Mouse (Mus musculus) testis, adult 2 months (tissue): Measurements from ENCODE around the gene Srsf3. TPM values are rescaled to one million over a fixed set of nuclear protein-coding genes. Genes with fewer than 3 reads are reported as not detected.
"Not testable (repeated sequence)": the region's sequence is repeated elsewhere in the genome, so short reads cannot be mapped to it uniquely, and the experiment has no call there.

ENCODE experiments used
- H3K27ac ChIP-seq: fragments of 200-500 bp; 2 replicates; pipeline ENCODE4 v1.5.1; 2012; ENCODE audit warnings: low read depth, low read length; ENCODE audit not compliant: control insufficient read depth, insufficient read depth
- H3K27me3 ChIP-seq: fragments of 200-500 bp; 2 replicates; pipeline ENCODE4 v1.6.1; 2012; ENCODE audit warnings: mild to moderate bottlenecking, low read length, moderate library complexity; ENCODE audit not compliant: control insufficient read depth, insufficient read depth
- H3K36me3 ChIP-seq: fragments of 200-500 bp; 2 replicates; pipeline ENCODE4 v1.6.1; 2012; ENCODE audit warnings: mild to moderate bottlenecking, low read length; ENCODE audit not compliant: control insufficient read depth, insufficient read depth
- H3K4me1 ChIP-seq: fragments of 200-500 bp; 2 replicates; pipeline ENCODE4 v1.6.1; 2012; ENCODE audit warnings: low read length; ENCODE audit not compliant: control insufficient read depth, insufficient read depth
- H3K4me3 ChIP-seq: fragments of 200-500 bp; 2 replicates; pipeline ENCODE4 v1.5.1; 2012; ENCODE audit warnings: low read depth, mild to moderate bottlenecking, low read length, moderate library complexity, mixed read lengths; ENCODE audit not compliant: control insufficient read depth
- CTCF ChIP-seq: fragments of 200-500 bp; IDR thresholded peaks from 2 replicates; pipeline ENCODE4 v1.5.1; 2012; ENCODE audit warnings: low read depth, mild to moderate bottlenecking, inconsistent platforms, low read length, moderate library complexity; ENCODE audit not compliant: control insufficient read depth, insufficient read depth, insufficient replicate concordance
- POLR2A ChIP-seq: fragments of 200-500 bp; IDR thresholded peaks from 2 replicates; pipeline ENCODE4 v1.6.1; 2012; ENCODE audit warnings: low read depth, mild to moderate bottlenecking, inconsistent platforms, low read length, moderate library complexity; ENCODE audit not compliant: control insufficient read depth
- polyA plus RNA-seq: library from polyadenylated mRNA; depleted of rRNA; stranded (reverse); fragments of >200 nt; gene quantifications from 2 replicates; pipeline ENCODE4 v1.2.3, GENCODE M21; 2012

Gene Srsf3
- polyA plus RNA-seq, 1 experiment = 75.4 TPM

DNA sequence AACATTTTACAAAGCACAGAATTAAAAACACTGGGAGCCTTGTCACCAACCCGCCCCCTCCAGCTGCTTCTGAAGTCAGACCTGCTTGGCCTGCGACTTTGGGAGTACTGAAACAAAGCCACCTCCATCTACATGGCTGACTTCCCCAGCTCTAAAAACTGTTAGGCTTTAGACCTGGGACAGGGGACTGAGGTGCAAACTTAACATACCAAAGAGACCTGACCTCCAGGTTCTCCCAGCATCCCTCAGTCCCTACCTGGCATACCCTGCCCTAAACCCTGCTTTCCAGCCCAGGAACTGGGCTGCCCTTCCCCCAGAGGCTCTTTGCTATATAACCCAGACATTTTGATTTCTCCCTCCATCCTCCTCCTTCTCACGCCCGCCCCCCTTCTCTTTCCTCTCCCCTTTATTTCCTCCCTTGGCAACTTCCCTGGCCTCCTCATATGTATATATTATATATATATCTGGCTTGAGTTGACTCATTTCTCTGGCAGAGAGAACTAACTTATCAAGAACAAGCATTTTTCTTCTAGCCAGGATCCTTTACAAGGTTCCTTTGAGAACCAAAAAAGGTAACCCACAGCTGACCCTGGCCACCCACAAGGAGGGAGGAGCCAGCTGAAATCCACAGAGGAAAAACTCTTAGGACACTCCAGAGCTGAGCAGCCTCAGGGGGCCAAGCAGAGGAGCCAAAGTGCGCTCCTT, 5.6 kb upstream of the Srsf3 start:
- TF ChIP-seq POLR2A = no peak
- TF ChIP-seq CTCF = no peak
- Histone ChIP-seq H3K27ac (no peak overlapping the region), H3K36me3 (no peaks in the 10 kb centered on the region), H3K4me1 (peaks cover 14% of the 10 kb centered on the region), H3K27me3 (no peaks in the 10 kb centered on the region), H3K4me3 (no peak overlapping the region)

DNA sequence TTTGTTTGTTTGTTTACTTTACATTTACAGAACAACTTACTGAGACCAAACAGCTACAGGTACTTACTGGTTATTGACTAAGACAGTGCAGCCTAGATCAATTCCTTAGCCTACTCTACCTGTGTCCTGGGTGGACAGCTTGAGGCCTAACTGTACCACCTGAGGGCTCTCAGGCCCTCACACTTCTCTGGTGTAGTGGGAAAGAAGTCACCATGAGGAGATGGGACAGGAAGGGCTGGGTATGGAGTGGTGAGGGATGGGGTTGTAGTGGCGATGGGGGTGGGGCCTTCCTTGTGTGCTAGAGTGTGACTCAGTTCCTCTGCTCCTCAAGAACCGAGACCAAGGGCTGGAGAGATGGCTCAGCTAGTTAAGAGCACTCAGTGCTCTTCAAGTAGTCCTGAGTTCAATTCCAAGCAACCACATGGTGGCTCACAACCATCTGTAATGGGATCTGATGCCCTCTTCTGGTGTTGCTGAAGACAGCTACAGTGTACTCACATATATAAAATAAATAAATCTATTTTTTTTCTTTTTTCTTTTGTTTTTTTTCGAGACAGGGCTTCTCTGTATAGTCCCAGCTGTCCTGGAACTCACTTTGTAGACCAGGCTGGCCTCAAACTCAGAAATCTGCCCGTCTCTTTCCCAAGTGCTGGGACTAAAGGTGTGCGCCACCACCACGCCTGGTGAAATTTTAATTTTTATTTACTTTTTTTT, 1.9 kb upstream of the Srsf3 start:
- H3K27me3 ChIP-seq = no peaks in the 10 kb centered on the region
- H3K27ac ChIP-seq = no peak overlapping the region
- H3K36me3 ChIP-seq = peaks cover 2% of the 10 kb centered on the region; the same call in 1 of the 2 replicates
- TF ChIP-seq CTCF (no peak), POLR2A (no peak)
- no peak overlapping the region for H3K4me3 ChIP-seq
- peaks cover 7% of the 10 kb centered on the region for H3K4me1 ChIP-seq

- not testable (repeated sequence) for H3K4me3 ChIP-seq, H3K4me1 ChIP-seq, H3K36me3 ChIP-seq, H3K27me3 ChIP-seq
- peak overlapping the region; percentile 99 for H3K27ac ChIP-seq
These were observed 1.2 kb upstream of the Srsf3 start for GRCm38 (mm10) chr17:29031085-29031711.

DNA sequence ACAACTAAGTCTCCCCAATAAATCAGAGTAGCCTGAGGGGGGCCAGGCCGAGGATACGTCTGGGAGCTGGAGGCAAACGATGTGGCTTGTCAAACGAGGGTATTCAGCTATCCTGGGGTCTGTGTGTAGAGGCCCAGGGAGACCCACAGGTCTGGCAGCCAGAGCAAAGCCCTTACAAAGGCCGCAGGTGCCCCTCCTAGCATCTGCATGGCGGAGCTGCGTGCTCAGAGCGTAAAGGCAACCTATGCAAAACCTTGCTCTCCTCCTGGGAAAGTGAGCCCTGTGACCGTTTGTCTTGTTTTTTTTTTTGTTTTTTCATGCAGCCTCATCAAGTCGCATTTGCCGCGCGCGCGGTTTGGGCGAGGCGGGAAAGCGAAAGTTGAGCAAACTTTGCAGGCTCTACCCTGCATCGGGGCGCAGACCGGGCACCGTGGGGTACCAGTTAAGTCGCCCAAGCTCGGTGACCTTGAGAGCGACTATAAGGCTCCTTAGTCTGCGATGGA, 606 bp upstream of the Srsf3 start:
- Histone ChIP-seq H3K27ac (peak overlapping the region; percentile 99), H3K27me3 (no peaks in the 10 kb centered on the region), H3K36me3 (peaks cover 5% of the 10 kb centered on the region; the same call in 1 of the 2 replicates), H3K4me3 (peak overlapping the region; percentile 100), H3K4me1 (peaks cover 7% of the 10 kb centered on the region)
- TF ChIP-seq POLR2A = no peak
- no peak for TF ChIP-seq CTCF

GRCm38 (mm10) chr17:29033569-29034061, 1.2 kb downstream of the Srsf3 start:
- Histone ChIP-seq H3K4me3 (peak overlapping the region; percentile 100), H3K27me3 (no peaks in the 10 kb centered on the region), H3K4me1 (peaks cover 7% of the 10 kb centered on the region), H3K27ac (no peak overlapping the region; the same call in 1 of the 2 replicates), H3K36me3 (peaks cover 7% of the 10 kb centered on the region)
- TF ChIP-seq POLR2A (no peak), CTCF (no peak)

- H3K27ac ChIP-seq = no peak overlapping the region
- no peak for TF ChIP-seq CTCF
- no peak for TF ChIP-seq POLR2A
- H3K36me3 ChIP-seq = peaks cover 7% of the 10 kb centered on the region
- H3K27me3 ChIP-seq = no peaks in the 10 kb centered on the region
- H3K4me1 ChIP-seq = peaks cover 7% of the 10 kb centered on the region
- peak overlapping the region; percentile 70; the same call in 1 of the 2 replicates for H3K4me3 ChIP-seq
These were observed 1.8 kb downstream of the Srsf3 start for GRCm38 (mm10) chr17:29034264-29034663.

DNA sequence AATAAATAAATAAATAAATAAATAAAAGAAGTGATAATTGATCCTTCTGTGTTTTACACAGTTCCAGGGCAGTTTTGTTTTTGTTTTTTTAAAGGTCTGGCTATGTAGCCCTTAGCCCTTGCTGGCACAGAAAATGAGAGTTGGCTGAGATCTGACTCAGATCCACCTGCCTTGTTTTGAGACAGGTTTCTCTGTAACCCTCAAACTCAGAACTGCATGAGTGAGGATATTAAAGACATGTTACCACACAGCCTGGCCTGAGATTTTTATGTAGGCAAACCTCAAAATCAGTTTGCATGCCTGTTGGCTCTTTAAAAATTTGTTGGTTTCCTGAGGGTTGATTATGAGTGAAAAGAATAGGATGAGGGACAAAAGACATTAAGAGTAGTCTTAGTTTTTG, 3.1 kb downstream of the Srsf3 start:
- Histone ChIP-seq H3K4me1 (peaks cover 3% of the 10 kb centered on the region), H3K27me3 (no peaks in the 10 kb centered on the region), H3K27ac (no peak overlapping the region), H3K4me3 (peak overlapping the region; percentile 34; the same call in 1 of the 2 replicates), H3K36me3 (peaks cover 9% of the 10 kb centered on the region)
- no peak for TF ChIP-seq POLR2A
- no peak for TF ChIP-seq CTCF
